Mouse (Mus musculus) liver (tissue): ENCODE measurements at regions not wholly inside any gene's neighbourhood (a gene's known extent, or its start where the extent isn't known, plus 50 kb on each side); places are given as distances from the start of the nearest gene placed in this dataset.
A peak's percentile ranks its signal among the peaks of the same experiment; 100 is the strongest.

Source experiments
- DNase-seq: peaks from one replicate; pipeline ENCODE4 v3.0.0-alpha.2; 2020; ENCODE audit warnings: mixed read lengths

DNA sequence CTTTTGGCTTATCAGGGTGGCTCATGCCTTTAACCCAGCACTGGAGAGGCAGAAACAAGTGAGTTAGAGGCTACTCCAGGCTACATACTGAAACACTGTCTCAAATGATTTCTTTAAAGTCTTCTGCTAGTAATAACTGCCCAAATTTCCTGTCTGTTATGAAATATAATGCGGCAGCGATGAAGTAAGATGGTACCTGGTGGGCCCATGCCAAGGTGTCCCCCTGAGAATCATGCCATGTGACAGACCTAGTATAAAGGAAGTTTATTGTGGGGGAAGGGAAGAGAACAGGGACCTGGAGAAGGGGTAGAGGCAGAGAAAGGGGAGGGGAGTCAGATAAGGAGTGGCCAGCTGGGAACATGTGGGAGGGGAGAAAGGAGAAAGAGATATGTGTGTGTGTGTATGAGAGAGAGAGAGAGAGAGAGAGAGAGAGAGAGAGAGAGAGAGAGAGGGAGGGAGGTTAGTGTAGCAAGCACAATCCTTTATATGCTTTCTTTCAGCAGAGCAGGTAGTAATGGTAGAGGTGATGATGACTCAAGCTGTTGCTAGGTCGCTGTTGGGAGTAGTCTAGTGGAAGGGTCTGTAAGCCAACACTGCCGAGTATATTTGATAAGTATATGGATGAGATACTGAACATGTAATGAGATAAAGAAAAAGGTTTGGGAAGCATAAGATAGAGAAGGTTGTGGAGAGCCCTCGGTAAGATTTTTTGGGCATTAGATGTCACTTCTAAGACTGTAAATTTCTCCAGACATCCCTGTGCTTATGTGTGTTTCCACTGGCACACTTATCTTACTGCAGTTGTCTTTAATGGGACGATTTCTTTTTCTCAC, 71.1 kb upstream of the Dph5 start:
- no peak for DNase-seq

DNA sequence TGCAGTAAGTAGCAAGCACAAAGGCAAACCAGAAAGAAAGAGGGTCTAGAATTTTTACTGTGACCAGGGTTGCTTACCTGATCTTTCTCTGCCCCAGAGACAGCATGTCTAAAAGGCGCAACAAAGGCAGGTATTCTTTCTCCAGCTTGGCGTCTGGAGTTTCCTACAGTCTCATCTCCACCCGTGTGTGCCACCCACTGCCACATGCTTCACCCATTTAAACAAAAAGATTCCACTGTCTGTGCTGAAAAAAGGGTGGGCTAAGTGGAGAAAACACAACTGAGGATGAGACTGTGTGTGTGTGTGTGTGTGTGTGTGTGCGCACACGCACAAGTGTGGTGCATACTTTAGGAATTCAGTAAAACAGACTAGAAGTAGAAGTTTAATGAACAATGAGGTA, 69.9 kb upstream of the Dph5 start:
- no peak for DNase-seq

DNA sequence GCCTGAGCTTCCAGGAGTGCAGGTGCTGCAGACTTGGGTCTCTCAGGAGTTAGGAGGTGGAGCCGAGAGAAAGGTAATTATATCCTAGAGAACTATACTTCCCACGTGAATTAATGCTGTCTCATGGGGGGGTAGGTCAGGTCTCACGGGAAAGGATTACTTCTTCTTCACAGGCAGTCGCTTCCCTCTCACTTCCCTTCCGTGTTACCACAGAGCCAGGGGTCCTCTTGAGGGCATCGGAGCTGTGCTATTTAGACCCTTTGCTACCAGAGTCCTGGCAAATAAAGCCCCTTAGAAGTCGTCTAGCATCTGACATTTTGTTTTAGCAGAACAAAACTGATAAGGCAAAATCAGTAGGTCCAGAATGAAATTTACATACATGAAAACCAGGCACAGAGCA, 68.9 kb upstream of the Dph5 start:
- no peak for DNase-seq

DNA sequence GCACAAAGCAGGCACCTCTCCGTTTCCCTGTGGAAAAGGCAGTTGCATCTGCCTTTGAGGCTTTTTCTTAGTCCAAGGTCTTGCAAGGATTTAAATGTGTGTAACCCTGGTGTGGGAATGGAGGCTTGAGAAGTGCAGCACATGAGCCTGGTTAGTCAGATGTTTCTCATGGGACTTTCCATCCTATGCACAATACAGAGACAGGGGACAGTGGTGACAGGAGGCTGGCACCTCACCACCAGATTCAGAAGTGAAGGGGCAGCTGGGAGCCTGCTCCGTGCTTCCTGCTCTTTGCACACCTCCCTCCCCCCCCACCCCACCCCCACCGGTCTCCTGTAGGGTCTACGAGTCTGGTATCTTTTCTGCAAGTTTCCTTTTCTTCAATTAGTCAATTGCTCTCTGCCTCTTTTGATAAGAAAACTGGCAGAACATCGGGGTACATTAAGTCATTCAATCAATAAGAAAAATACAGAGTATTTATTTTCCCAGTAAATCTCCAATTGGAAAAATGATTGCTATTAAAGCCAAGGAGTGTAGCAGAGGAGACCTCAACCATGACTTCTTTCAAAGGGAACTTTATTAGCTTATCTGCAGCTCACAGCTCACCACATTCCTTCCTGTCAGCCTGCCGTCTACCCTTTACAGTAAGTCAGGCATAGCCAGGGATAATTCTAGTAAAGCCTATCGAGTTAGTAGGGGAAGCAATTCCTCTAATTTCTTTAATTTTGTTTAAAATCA, 68.1 kb upstream of the Dph5 start:
- DNase-seq, result peak; percentile 43

DNA sequence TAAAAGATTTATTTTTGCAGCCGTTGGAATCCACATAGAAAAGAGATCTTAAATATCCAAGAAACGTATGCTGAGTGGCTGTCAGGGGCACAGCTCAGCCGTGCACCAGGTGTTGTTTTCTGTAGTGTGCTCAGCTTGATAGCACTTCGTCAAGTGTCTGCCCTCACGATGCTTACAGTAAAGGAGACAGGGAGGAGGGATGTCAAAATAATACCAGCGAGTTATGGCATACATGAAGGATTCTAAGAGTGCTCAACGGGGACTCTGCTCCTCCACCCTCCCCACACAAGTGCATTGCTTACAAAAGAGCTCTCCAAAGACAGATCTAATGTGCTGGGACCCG, 67.5 kb upstream of the Dph5 start:
- no peak for DNase-seq

DNA sequence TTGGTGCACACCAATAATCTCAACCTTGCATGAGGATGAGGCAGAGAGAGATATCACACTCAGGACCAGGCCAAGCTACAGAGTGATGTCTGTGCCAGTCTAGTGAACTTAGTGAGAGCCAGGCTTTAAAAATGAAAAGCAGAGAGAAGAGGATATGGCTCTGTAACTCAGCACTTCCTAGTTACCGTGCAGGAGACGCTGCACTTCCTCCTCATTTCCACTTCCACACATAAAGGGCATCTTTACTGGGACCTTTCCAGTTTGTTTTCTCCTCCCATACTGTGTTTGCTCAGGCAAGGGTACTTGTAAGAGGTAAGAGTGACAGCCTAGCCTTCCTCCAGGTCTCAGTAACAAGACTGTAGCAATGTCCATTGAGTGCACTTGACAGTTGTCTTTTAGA, 66.0 kb upstream of the Dph5 start:
- no peak for DNase-seq

DNA sequence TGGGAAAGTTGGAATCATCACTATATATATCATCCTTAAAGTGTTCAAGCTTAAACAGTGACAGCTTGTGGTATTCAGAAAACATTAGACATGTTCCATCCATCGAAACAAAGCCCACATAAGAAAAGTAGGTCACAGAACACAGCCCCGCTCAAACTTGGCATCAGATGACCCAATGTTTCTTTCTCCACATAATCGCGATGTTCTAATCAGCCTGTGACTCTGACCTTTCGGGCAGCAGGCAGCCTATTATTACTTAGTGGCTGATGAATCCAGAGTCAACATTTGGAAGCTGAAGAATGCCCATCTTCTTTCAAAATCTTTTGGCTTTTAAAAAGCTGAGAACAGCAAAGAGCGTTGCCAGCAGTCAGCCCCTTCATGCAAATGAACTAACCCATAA, 65.1 kb upstream of the Dph5 start:
- no peak for DNase-seq

DNA sequence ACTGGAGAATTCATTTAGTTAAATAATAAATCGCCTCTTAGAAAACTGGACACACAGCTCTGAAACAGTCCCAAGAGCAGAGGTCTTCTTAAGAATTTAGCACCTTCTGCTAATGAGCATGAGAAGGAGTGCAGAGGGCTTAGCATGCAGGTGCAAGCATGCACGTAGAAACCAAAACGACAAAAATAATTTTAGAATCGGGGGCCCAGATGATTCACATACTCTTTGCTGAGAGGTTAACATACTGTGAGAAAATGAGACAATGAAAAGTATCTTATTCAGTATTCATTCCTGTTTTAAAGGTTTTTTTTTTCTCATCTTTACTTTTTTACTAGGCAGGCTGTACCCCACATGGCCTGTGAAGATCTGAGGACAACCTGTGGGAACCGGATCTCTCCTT, 63.9 kb upstream of the Dph5 start:
- no peak for DNase-seq

DNA sequence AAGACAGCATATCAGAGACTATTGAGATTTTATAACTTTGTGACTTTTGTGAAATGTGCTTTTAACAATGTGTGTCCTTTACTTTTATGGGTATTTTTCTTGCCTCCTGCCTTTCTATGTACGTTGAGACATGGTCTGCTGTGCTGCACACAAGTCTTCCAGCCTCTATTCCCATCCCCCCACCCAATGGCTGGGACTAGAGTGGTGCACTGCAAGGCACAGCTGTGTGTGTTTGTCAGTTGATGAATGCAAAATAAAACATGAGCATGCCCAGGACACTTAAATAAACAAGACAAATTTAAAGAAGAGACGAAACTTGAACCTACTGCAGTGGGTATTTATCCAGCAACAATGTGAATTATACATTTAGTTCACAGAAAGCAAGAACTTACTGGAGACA, 62.8 kb upstream of the Dph5 start:
- DNase-seq, result no peak

DNA sequence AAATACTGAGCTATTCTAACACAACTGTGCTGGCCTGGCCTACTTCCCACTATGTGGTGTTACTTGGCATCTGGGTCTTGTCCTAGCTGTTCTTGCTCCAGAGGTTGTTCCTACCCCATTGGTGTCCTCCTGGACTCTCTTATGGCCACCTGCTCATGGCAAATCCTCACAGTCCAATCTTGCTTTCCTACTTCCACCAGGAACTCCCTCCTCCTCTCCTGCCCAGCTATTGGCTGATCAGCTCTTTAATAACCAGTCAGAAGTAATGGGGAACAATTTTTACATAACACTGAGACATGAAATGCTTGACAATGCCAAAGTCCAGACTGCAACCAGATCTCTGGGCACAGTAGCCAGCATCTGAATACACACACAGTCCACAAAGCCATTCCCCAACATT, 52.3 kb upstream of the Dph5 start:
- no peak for DNase-seq

DNA sequence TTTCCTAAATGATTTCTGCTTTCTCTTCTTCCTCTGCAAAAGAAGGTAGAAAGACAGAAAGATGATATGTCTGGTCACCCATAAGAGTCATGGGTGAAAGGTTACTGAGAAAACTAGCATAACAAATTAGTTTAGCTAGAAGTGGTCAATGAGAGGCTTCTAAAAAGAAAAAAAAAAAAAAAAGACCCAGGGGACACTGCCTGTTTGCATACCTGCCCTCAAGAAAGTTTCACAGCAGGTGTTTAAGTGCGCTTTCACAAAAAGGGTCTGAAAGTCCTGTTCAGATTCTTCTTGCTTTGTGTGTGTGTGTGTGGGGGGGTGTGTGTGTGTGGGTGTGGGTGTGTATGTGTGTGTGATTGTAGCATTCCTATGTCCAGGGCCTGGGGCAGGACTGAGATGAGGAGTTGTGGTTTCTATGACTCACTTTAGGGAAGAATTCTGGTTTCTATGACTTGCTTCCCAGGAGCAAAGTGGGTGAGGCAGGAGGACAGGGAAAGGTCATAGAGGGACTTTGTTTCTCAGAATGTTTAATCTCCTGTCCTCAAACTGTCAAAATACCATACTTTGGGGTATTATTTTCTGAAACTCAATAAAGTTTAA, 49.9 kb upstream of the Dph5 start:
- DNase-seq, result no peak
